Mouse (Mus musculus): Measurements from ENCODE around the gene Cul4a.

- no peak for TF ChIP-seq CTCF (IDR thresholded peaks at IDR 0.05; ENCODE audit: low read depth, low read length)
- TF ChIP-seq GATA1 (IDR thresholded peaks at IDR 0.05; ENCODE audit: borderline replicate concordance, low read length), result no peak
- TF ChIP-seq TAL1 (conservative IDR thresholded peaks at IDR 0.05; ENCODE audit: low read depth, low read length), result no peak
Observed at GRCm38 (mm10) chr8:13179482-13179881, 74.1 kb downstream of the Cul4a start.

All from G1E (cell line).